Mouse (Mus musculus): ENCODE results near the gene Acp1. TPM values are rescaled to one million over a fixed set of nuclear protein-coding genes. Genes with fewer than 3 reads are reported as not detected.

Gene Acp1
- total RNA-seq, 2 experiments from 2014 or later: 24.4 to 33.3 TPM

DNA sequence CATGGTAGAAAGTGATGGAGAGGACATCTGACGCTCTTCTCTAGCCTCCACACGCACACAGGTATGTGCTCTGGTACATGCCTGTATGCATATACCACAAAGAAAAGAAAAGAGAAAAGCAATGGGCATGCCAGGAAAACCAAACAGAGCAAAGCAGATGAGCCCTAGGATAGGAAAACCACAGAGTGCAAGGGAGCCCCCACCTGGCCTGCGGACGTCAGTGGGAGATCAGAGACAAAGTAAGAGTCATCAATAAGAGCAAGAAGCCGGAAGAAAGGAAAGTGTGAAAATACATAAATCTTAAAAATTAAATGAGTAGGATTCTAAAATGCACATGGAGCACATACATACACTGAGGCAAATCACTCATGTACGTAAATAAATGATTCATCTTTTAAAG, 31.9 kb downstream of the Acp1 start:
- intact Hi-C loops (cut with DNase I): no loop called here
- DNase-seq (ENCODE audit: low spot score): no peak

DNA sequence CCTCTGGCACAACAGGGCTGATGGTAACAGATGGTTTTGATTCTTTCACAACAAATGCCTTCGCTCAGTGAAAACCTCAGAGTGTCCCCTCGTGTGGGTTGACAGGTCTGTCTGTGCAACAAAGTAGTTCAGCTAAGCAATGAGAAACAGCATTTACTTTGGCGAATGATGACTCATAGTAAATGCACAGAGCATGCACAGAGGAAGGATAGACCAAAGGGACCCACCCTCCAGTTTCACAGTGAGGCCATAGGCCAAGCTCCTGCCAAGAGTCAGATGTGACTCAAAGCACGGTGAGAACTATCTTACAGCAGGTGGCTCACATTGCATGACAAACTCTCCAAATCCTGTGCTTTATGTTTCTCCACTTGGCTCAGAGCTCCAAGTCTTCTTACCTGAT, 45.6 kb downstream of the Acp1 start:
- DNase-seq (ENCODE audit: low spot score): no peak
- intact Hi-C loops (cut with DNase I): no loop called here

DNA sequence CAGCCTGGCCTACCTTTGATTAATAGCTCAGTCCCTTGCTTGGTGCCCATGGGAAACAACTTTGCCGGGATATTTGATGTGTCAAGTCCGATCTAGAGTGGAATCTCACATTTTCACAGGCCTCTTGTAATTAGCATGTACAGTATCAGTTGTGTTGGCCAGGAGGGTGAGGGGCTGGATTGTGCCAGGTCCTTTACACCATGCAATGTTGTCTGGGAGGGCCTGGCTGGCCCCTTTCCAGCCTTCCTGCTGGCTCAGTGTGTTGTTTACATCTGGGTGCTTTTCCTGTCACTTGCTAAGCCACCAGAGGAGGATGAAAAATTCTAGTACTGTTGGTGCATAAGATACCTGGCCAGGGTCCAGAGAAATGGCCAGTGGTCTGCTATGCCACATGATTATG, 47.0 kb downstream of the Acp1 start:
- DNase-seq (ENCODE audit: low spot score): no peak
- intact Hi-C loops (cut with DNase I): no loop called here

DNA sequence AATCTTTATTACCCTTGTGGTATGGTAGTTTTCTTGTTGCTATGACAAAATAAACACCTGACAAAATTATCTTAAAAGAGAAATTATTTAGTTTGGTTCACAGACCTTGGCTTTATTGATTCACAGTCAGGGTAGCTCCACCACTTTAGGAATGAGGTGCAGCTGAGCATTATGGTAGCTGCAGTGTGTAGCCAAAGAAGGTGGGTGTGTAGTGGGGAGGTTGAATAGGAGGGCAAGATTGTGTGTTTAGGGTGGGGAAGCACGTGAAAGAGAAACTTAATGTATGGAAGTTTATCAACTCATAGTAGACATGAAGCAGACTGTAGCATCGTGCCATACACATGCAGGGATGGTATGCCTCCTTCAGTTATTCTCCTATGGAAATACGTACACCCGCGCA, 55.2 kb downstream of the Acp1 start:
- intact Hi-C loops (cut with DNase I): no loop called here
- DNase-seq (ENCODE audit: low spot score): no peak

DNA sequence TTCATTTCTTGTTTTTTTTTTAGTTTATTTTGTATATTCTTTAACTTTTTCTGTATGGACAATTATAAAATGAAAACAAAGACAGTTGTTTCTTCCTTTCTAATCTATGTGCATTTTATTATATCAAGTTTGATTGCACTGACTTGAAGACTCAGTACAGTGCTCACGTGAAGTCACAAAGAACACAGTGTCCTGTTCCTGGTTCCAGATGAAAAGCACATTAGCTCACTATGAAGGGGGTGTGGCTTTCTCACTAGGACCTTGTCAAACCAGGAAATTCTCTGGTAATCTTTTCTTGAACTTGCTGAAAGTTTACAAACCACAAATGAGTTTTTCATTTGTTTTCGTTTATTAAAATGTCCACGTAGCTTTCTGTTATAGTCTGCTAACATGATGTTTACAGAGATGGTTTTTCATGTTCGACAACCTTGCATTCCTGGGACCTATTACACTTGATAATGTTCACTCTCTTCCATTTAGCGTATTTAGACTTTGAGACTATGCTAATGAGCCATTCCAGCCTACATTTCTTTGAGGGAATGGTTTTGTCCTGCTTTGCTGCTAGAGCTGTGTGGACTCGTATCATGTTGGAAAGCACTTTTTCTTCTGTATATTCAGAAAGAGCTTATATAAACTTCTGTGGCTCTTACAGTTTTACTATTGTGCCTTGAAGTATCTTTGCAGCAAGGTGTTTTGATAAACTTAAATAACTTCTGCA, 55.8 kb downstream of the Acp1 start:
- intact Hi-C loops (cut with DNase I): no loop called here

DNA sequence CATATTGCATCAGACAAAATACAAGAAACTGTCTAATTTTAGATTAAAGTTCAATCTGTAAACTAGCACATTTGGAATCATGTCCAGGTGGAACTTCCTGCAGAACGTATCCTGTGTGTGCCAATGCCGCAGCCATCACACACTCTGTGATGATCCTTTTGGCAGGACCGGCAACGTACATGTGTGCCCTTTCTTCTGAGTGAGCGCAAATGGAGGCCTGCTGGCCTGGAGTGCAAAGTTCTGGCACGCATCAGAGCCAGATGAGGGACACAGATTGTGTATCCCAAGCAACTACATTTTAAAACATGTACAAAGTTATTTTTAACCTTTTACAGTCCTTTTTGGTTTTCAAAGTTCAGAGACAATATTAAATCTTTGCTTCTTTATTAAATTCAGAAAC, 59.5 kb downstream of the Acp1 start:
- intact Hi-C loops (cut with DNase I): no loop called here

More for the DNA sequence above, 55.8 kb downstream of the Acp1 start:
- DNase-seq (ENCODE audit: low spot score): no peak

DNA sequence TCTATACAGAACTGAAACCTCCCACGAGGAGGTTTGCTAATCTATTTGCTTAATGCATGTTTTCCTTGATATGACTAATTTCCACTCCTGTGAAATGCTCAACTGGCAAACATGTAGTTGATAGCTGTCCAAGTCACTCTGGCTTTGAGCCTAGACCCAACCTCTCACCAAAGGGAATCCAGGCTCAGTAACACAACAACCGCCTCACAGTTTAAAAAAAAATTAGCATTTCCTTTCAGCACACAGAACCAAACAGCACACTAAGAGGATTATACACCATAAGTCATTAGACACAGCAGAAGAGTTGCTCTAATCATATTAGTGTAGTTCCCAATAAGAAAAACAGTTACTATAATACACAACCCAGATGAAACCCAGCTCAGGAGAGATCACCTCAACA, 60.5 kb downstream of the Acp1 start:
- DNase-seq (ENCODE audit: low spot score): no peak
- intact Hi-C loops (cut with DNase I): no loop called here

More for the DNA sequence above, 59.5 kb downstream of the Acp1 start:
- DNase-seq (ENCODE audit: low spot score): no peak

DNA sequence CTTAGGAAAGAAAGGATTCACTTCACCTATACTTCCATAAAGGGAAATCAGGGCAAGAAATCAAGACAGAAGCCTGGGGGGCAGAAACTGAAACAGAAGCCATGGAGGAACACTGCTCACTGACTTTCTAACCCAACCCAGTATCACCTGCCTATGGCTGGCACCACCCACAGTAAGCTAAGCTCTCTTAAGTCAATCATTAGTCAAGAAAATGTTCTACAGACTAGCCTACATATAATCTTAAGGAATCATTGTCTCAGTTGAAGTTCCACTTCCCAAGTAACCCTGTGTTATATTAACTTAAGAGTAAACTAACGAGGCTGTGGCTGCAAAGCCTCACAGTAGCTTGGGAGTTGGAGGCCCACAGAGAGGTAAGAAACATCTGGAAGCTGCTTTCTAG, 62.9 kb downstream of the Acp1 start:
- no peak for DNase-seq (ENCODE audit: low spot score)
- intact Hi-C loops (cut with DNase I): no loop called here

Other genes starting within 250 kb of the Acp1 start
- 1 to 10 TPM in 1 of 2 experiments, under 1 TPM in 1; 0.44 to 1.2 TPM for gene Alkal2, start 27.3 kb downstream of the Acp1 start, total RNA-seq (2021)
- gene Sh3yl1, start 79 bp upstream of the Acp1 start, total RNA-seq (2021): 1 to 10 TPM; 1.5 to 2.5 TPM
- gene Fam110c, start 162.3 kb upstream of the Acp1 start, total RNA-seq (2021): under 1 TPM; 0.29 to 0.50 TPM

Measured in heart, postnatal 25 days (tissue).